Comparison of ENCODE assay signal across 8 mouse cellular contexts in genomic region chr12:99883713-99884105, GRCm38 (mm10). TPM values are rescaled to one million over a fixed set of nuclear protein-coding genes. Genes with fewer than 3 reads are reported as not detected.
A peak's percentile ranks its signal among the peaks of the same experiment; 100 is the strongest.
DNase-seq lines count a peak whose midpoint lies in the region; ATAC-seq and TF ChIP-seq lines count a peak whose summit lies in the region.

No protein-coding gene starts in this region.

- peak overlapping the region; percentile 82 for H3K4me3 ChIP-seq in bone marrow macrophage, adult 2 months (ENCODE audit: insufficient read depth, low read length)
- H3K4me3 ChIP-seq in forebrain, embryonic 16.5 days (replicated peaks; ENCODE audit: low read length), result peak overlapping the region; percentile 80
- peak overlapping the region; percentile 98 for H3K4me3 ChIP-seq in megakaryocyte, embryonic 14.5 days (replicated peaks)

- 0% methylated on average over 11 of the region's 11 CpGs for WGBS in forebrain, embryonic 16.5 days

- ATAC-seq in forebrain, embryonic 16.5 days, result peak; percentile 28

- H3K27ac ChIP-seq in bone marrow macrophage, adult 2 months (ENCODE audit: insufficient read depth, low read depth, low read length), result peak overlapping the region; percentile 68
- peak overlapping the region; percentile 87 for H3K27ac ChIP-seq in forebrain, embryonic 16.5 days (ENCODE audit: low read length)

- no peak for TF ChIP-seq POLR2A in bone marrow macrophage, adult 2 months (IDR thresholded peaks at IDR 0.05; ENCODE audit: borderline replicate concordance, low read depth, low read length)

- H3K36me3 ChIP-seq in forebrain, embryonic 16.5 days (ENCODE audit: control insufficient read depth, insufficient read depth), result no peaks in the 10 kb centered on the region
- H3K36me3 ChIP-seq in megakaryocyte, embryonic 14.5 days (replicated peaks; ENCODE audit: low read length), result peaks cover 24% of the 10 kb centered on the region

- H3K4me1 ChIP-seq in bone marrow macrophage, adult 2 months (ENCODE audit: control insufficient read depth, insufficient read depth, low read length), result peaks cover 9% of the 10 kb centered on the region
- peaks cover 19% of the 10 kb centered on the region for H3K4me1 ChIP-seq in forebrain, embryonic 16.5 days (replicated peaks; ENCODE audit: control insufficient read depth, insufficient read depth, low read length)
- H3K4me1 ChIP-seq in megakaryocyte, embryonic 14.5 days, result peaks cover 37% of the 10 kb centered on the region

- H3K4me2 ChIP-seq in forebrain, embryonic 16.5 days (ENCODE audit: low read length), result peak overlapping the region; percentile 95

- peak overlapping the region; percentile 53 for H3K9ac ChIP-seq in forebrain, embryonic 16.5 days (replicated peaks; ENCODE audit: low read depth, low read length)

- TF ChIP-seq CTCF in bone marrow macrophage, adult 2 months (IDR thresholded peaks at IDR 0.05; ENCODE audit: low read depth, low read length), result no peak

- peak; percentile 16 for DNase-seq in cerebellum, adult 11 months
- DNase-seq in cerebellum, adult 8-10 months, result no peak
- DNase-seq in kidney, postnatal 10 days, result peak; percentile 18
- DNase-seq in right cerebral cortex, postnatal 4 days, result no peak
- no peak for DNase-seq in retina, postnatal 1 day

- H3K9me3 ChIP-seq in forebrain, embryonic 16.5 days (ENCODE audit: control insufficient read depth, low read length), result no peaks in the 10 kb centered on the region
- no peaks in the 10 kb centered on the region for H3K9me3 ChIP-seq in megakaryocyte, embryonic 14.5 days

- no peaks in the 10 kb centered on the region for H3K27me3 ChIP-seq in forebrain, embryonic 16.5 days (replicated peaks; ENCODE audit: control insufficient read depth, insufficient read depth, low read length)
- no peaks in the 10 kb centered on the region for H3K27me3 ChIP-seq in megakaryocyte, embryonic 14.5 days (replicated peaks)

RNA-seq across cellular contexts. Expression of gene Efcab11, which starts 0.5 kb away (rescaled TPM):
- polyA plus RNA-seq in bone marrow macrophage, adult 2 months (2012; ENCODE audit: insufficient read depth, insufficient read length, missing spikeins), result 3.5 and 4.5 TPM in 2 replicates
- 7.1 and 9.8 TPM in 2 replicates for polyA plus RNA-seq in forebrain, embryonic 16.5 days (2015; fragmentation: Nextera tagmentation; extraction: Ambion mirVana)
- 4.5 TPM in 1 of 2 replicates, not detected in the other for polyA plus RNA-seq in megakaryocyte, embryonic 14.5 days (2012; ENCODE audit: insufficient read depth, low replicate concordance)

RNA-seq across cellular contexts. Expression of gene Tdp1, which starts 0.6 kb away (rescaled TPM):
- 11.7 and 15.3 TPM in 2 replicates for polyA plus RNA-seq in bone marrow macrophage, adult 2 months (2012; ENCODE audit: insufficient read depth, insufficient read length, missing spikeins)
- 73.7 and 75.1 TPM in 2 replicates for polyA plus RNA-seq in forebrain, embryonic 16.5 days (2015; fragmentation: Nextera tagmentation; extraction: Ambion mirVana)
- 6.7 and 6.9 TPM in 2 replicates for polyA plus RNA-seq in megakaryocyte, embryonic 14.5 days (2012; ENCODE audit: insufficient read depth, low replicate concordance)

Comparison
In these comparisons a context has a peak if more than half of its experiments do, and no peak if none do; other contexts are left out.
1. DNase-seq: peak in cerebellum, adult 11 months (single experiment) and kidney, postnatal 10 days (single experiment); none in cerebellum, adult 8-10 months (single experiment), right cerebral cortex, postnatal 4 days (single experiment) and retina, postnatal 1 day (single experiment).
2. Peak in every context shown above with its lines, with median percentiles within 50 percentile points of each other: H3K4me3 ChIP-seq.